Mouse (Mus musculus) lung, adult 2 months (tissue): ENCODE measurements around the gene Polr3b. TPM values are rescaled to one million over a fixed set of nuclear protein-coding genes. Genes with fewer than 3 reads are reported as not detected.
A peak's percentile ranks its signal among the peaks of the same experiment; 100 is the strongest.

Experiments
- DNase-seq: peaks from one replicate; pipeline ENCODE4 v3.0.0; 2022
- H3K4me1 ChIP-seq: fragments of 200-500 bp; 2 replicates; pipeline ENCODE4 v1.6.1; 2011; ENCODE audit warnings: low read length; ENCODE audit not compliant: control insufficient read depth, insufficient read depth
- H3K4me3 ChIP-seq: fragments of 200-500 bp; replicated peaks from 2 replicates; pipeline ENCODE3; 2011; ENCODE audit warnings: low read depth, mild to moderate bottlenecking, control low read depth, low read length; ENCODE audit errors: extremely low read depth
- CTCF ChIP-seq: fragments of 200-500 bp; IDR thresholded peaks from 2 replicates; pipeline ENCODE4 v1.5.1; 2011; ENCODE audit warnings: mild to moderate bottlenecking, low read length, control low read depth; ENCODE audit not compliant: insufficient read depth
- POLR2A ChIP-seq: fragments of 200-500 bp; IDR thresholded peaks from 2 replicates; pipeline ENCODE4 v1.6.1; 2011; ENCODE audit warnings: low read depth, mild to moderate bottlenecking, control low read depth, low read length, borderline replicate concordance; ENCODE audit errors: extremely low read depth
- WGBS: fragments of 180-500 bp; shearing (Covaris S2); methylation state at CpG from one replicate; pipeline ENCODE4 v1.1.7; 2018; 5-methylcytosine and 5-hydroxymethylcytosine counted together
- polyA plus RNA-seq: library from polyadenylated mRNA; depleted of rRNA; stranded (reverse); fragments of >200 nt; gene quantifications from 2 replicates; pipeline ENCODE4 v1.2.3, GENCODE M21; 2012

Gene Polr3b
- polyA plus RNA-seq, 1 experiment, result 5.7 TPM

- TF ChIP-seq CTCF (no peak), POLR2A (no peak)
- no peaks in the 10 kb centered on the region for H3K4me1 ChIP-seq
- no peak overlapping the region for H3K4me3 ChIP-seq
- WGBS, result 56% methylated on average over 4 of the region's 4 CpGs
- DNase-seq, result no peak
Measured at GRCm38 (mm10) chr10:84639525-84640287, 17.6 kb downstream of the Polr3b start.

- Histone ChIP-seq H3K4me3 (no peak overlapping the region), H3K4me1 (peaks cover under 1% of the 10 kb centered on the region; the same call in 1 of the 2 replicates)
- DNase-seq, result no peak
- 84% methylated on average over 7 of the region's 7 CpGs for WGBS
- TF ChIP-seq CTCF (no peak), POLR2A (no peak)
Measured at GRCm38 (mm10) chr10:84640861-84641260, 18.8 kb downstream of the Polr3b start.

GRCm38 (mm10) chr10:84641576-84641975, 19.5 kb downstream of the Polr3b start:
- Histone ChIP-seq H3K4me3 (no peak overlapping the region), H3K4me1 (peaks cover 7% of the 10 kb centered on the region)
- DNase-seq, result no peak
- TF ChIP-seq POLR2A, result no peak
- TF ChIP-seq CTCF, result peak; percentile 21; the same call in 1 of the 2 replicates
- 61% methylated on average over 2 of the region's 2 CpGs for WGBS

- no peak overlapping the region for H3K4me3 ChIP-seq
- 65% methylated on average over 8 of the region's 8 CpGs for WGBS
- H3K4me1 ChIP-seq, result peaks cover 8% of the 10 kb centered on the region
- no peak for TF ChIP-seq POLR2A
- TF ChIP-seq CTCF, result no peak
- no peak for DNase-seq
Measured at GRCm38 (mm10) chr10:84645940-84646339, 23.8 kb downstream of the Polr3b start.

GRCm38 (mm10) chr10:84646506-84647102, 24.5 kb downstream of the Polr3b start:
- Histone ChIP-seq H3K4me1 (peaks cover 8% of the 10 kb centered on the region), H3K4me3 (peak overlapping the region; percentile 32)
- WGBS, result 43% methylated on average over 12 of the region's 12 CpGs
- peak; percentile 48 for DNase-seq
- TF ChIP-seq CTCF, result no peak
- TF ChIP-seq POLR2A, result no peak

- no peak for DNase-seq
- TF ChIP-seq POLR2A (no peak), CTCF (no peak)
- Histone ChIP-seq H3K4me1 (peaks cover 8% of the 10 kb centered on the region), H3K4me3 (no peak overlapping the region)
- WGBS, result 65% methylated on average over 5 of the region's 5 CpGs
Measured at GRCm38 (mm10) chr10:84647264-84647663, 25.2 kb downstream of the Polr3b start.

- 84% methylated on average over 4 of the region's 4 CpGs for WGBS
- TF ChIP-seq CTCF (no peak), POLR2A (no peak)
- no peak for DNase-seq
- no peak overlapping the region for H3K4me3 ChIP-seq
- peaks cover 8% of the 10 kb centered on the region for H3K4me1 ChIP-seq
Measured at GRCm38 (mm10) chr10:84648911-84649310, 26.8 kb downstream of the Polr3b start.

GRCm38 (mm10) chr10:84654029-84654428, 31.9 kb downstream of the Polr3b start:
- H3K4me1 ChIP-seq, result peaks cover 10% of the 10 kb centered on the region
- no peak overlapping the region for H3K4me3 ChIP-seq
- 84% methylated on average over 4 of the region's 4 CpGs for WGBS
- TF ChIP-seq POLR2A (no peak), CTCF (no peak)
- no peak for DNase-seq

- DNase-seq, result no peak
- Histone ChIP-seq H3K4me3 (no peak overlapping the region), H3K4me1 (peaks cover 10% of the 10 kb centered on the region)
- WGBS, result 87% methylated on average over 4 of the region's 4 CpGs
- TF ChIP-seq POLR2A (no peak), CTCF (no peak)
Measured at GRCm38 (mm10) chr10:84654731-84655130, 32.6 kb downstream of the Polr3b start.

- TF ChIP-seq CTCF (no peak), POLR2A (no peak)
- WGBS, result 61% methylated on average over 4 of the region's 4 CpGs
- H3K4me3 ChIP-seq, result no peak overlapping the region
- DNase-seq, result peak; percentile 37
- peaks cover 10% of the 10 kb centered on the region for H3K4me1 ChIP-seq
Measured at GRCm38 (mm10) chr10:84656618-84657017, 34.5 kb downstream of the Polr3b start.
